Mouse (Mus musculus) embryonic facial prominence, embryonic 11.5 days (tissue): ENCODE data around the gene Dmrta1. TPM values are rescaled to one million over a fixed set of nuclear protein-coding genes. Genes with fewer than 3 reads are reported as not detected.

ENCODE experiments used
- ATAC-seq: fragments of 200-750 bp; cut with Nextera tagmentation; replicated peaks from 2 replicates; pipeline ENCODE4 v1.8.0; 2017; ENCODE audit warnings: low read depth; ENCODE audit not compliant: insufficient number of reproducible peaks, low FRiP score, low TSS enrichment
- DNase-seq: peaks from one replicate; pipeline ENCODE4 v3.0.0-alpha.2; 2015; ENCODE audit warnings: low spot score
- H3K27ac ChIP-seq: fragments of 300-500 bp; sonication (generic); replicated peaks from 2 replicates; pipeline ENCODE4 v1.5.1; 2014; ENCODE audit warnings: mild to moderate bottlenecking, low read depth, low read length, control low read depth
- H3K27me3 ChIP-seq: fragments of 300-500 bp; sonication (generic); 2 replicates; pipeline ENCODE4 v1.6.1; 2014; ENCODE audit warnings: mild to moderate bottlenecking, low read length, moderate library complexity, mixed read lengths; ENCODE audit not compliant: control insufficient read depth, insufficient read depth
- H3K36me3 ChIP-seq: fragments of 300-500 bp; sonication (generic); replicated peaks from 2 replicates; pipeline ENCODE4 v1.6.1; 2014; ENCODE audit warnings: low read depth, mild to moderate bottlenecking, low read length, moderate library complexity, mixed read lengths; ENCODE audit not compliant: control insufficient read depth, insufficient read depth
- H3K4me1 ChIP-seq: fragments of 300-500 bp; sonication (generic); 2 replicates; pipeline ENCODE4 v1.6.1; 2014; ENCODE audit warnings: low read length, mixed read lengths; ENCODE audit not compliant: control insufficient read depth, insufficient read depth
- H3K4me2 ChIP-seq: fragments of 300-500 bp; sonication (generic); 2 replicates; pipeline ENCODE4 v1.6.1; 2014; ENCODE audit warnings: low read depth, mild to moderate bottlenecking, control low read depth, low read length, moderate library complexity
- H3K4me3 ChIP-seq: fragments of 300-500 bp; sonication (generic); 2 replicates; pipeline ENCODE4 v1.5.1; 2014; ENCODE audit warnings: low read depth, low read length, control low read depth
- H3K9ac ChIP-seq: fragments of 300-500 bp; sonication (generic); replicated peaks from 2 replicates; pipeline ENCODE4 v1.6.1; 2014; ENCODE audit warnings: mild to moderate bottlenecking, control low read depth, low read length
- H3K9me3 ChIP-seq: fragments of 300-500 bp; sonication (generic); replicated peaks from 2 replicates; pipeline ENCODE4 v1.6.1; 2016; ENCODE audit warnings: mild to moderate bottlenecking, low read length, inconsistent platforms, mixed read lengths; ENCODE audit not compliant: control insufficient read depth
- WGBS: fragments of 180-500 bp; shearing (Covaris S2); extraction: QIAGEN DNeasy Blood & Tissue Kit; methylation state at CpG from one replicate; pipeline ENCODE4 v1.1.7; 2014; 5-methylcytosine and 5-hydroxymethylcytosine counted together
- polyA plus RNA-seq: library from polyadenylated mRNA; unstranded; fragments of >200 nt; fragmentation: Nextera tagmentation; extraction: Ambion mirVana; gene quantifications from 2 replicates; pipeline ENCODE4 v1.2.1, GENCODE M21; 2014

Dmrta1 gene
- polyA plus RNA-seq, 1 experiment from 2014 or later: 0.84 TPM

- ATAC-seq: no peak
- 88% methylated on average over 1 of the region's 1 CpGs for WGBS
Measured at GRCm38 (mm10) chr4:89651779-89652178, 27.5 kb upstream of the Dmrta1 start.

GRCm38 (mm10) chr4:89663406-89663805 is 15.8 kb upstream of the Dmrta1 start:
- ATAC-seq: no peak
- Histone ChIP-seq H3K27ac (no peak overlapping the region), H3K4me3 (no peak overlapping the region), H3K36me3 (no peaks in the 10 kb centered on the region), H3K4me1 (no peaks in the 10 kb centered on the region), H3K9ac (no peak overlapping the region), H3K9me3 (no peaks in the 10 kb centered on the region), H3K4me2 (no peak overlapping the region), H3K27me3 (no peaks in the 10 kb centered on the region)
- DNase-seq: no peak
- 70% methylated on average over 2 of the region's 2 CpGs for WGBS

More at GRCm38 (mm10) chr4:89651779-89652178, 27.5 kb upstream of the Dmrta1 start:
- Histone ChIP-seq H3K4me3 (no peak overlapping the region), H3K4me2 (no peak overlapping the region), H3K9me3 (no peaks in the 10 kb centered on the region), H3K4me1 (no peaks in the 10 kb centered on the region), H3K27me3 (no peaks in the 10 kb centered on the region), H3K36me3 (no peaks in the 10 kb centered on the region), H3K27ac (no peak overlapping the region), H3K9ac (no peak overlapping the region)
- no peak for DNase-seq

DNA sequence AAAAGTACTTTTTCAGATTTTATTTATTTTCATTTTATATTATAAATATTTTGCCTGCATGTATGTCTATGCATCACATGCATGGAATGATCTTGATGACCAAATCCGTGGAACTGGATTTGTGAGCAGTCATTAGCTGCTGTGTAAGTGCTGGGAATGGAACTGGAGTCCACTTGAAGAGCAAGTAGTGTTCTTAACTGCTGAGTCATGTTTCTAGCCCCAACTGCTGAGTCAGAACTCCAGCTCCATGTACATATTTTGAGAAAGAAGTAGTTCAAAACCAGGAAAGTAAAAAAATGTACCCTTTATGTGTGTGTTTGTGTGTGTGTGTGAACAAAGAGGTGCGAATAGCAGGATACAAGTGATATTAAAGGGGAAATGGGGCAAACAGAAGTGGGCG is 4.5 kb upstream of the Dmrta1 start:
- H3K36me3 ChIP-seq: no peaks in the 10 kb centered on the region
- DNase-seq (no peak), ATAC-seq (no peak)
- no peaks in the 10 kb centered on the region for H3K9me3 ChIP-seq
- no peak overlapping the region for H3K27ac ChIP-seq
- H3K4me1 ChIP-seq: no peaks in the 10 kb centered on the region
- no peaks in the 10 kb centered on the region for H3K27me3 ChIP-seq
- WGBS: 76% methylated on average over 3 of the region's 3 CpGs
- no peak overlapping the region for H3K4me2 ChIP-seq
- H3K4me3 ChIP-seq: no peak overlapping the region
- no peak overlapping the region for H3K9ac ChIP-seq

GRCm38 (mm10) chr4:89677903-89678302 is 1.3 kb upstream of the Dmrta1 start:
- no peak for DNase-seq
- Histone ChIP-seq H3K27me3 (no peaks in the 10 kb centered on the region), H3K4me2 (no peak overlapping the region), H3K36me3 (no peaks in the 10 kb centered on the region), H3K27ac (no peak overlapping the region), H3K4me1 (no peaks in the 10 kb centered on the region), H3K9ac (no peak overlapping the region), H3K4me3 (no peak overlapping the region), H3K9me3 (no peaks in the 10 kb centered on the region)
- 72% methylated on average over 7 of the region's 7 CpGs for WGBS
- no peak for ATAC-seq

- H3K27me3 ChIP-seq: no peaks in the 10 kb centered on the region
- H3K4me1 ChIP-seq: no peaks in the 10 kb centered on the region
- H3K9ac ChIP-seq: no peak overlapping the region
- WGBS: 71% methylated on average over 5 of the region's 5 CpGs
- H3K27ac ChIP-seq: no peak overlapping the region
- no peaks in the 10 kb centered on the region for H3K36me3 ChIP-seq
- H3K4me3 ChIP-seq: no peak overlapping the region
- DNase-seq (no peak), ATAC-seq (0 out of 2 replicates have a peak, but pooled peaks have one; percentile 52)
- H3K4me2 ChIP-seq: no peak overlapping the region
- no peaks in the 10 kb centered on the region for H3K9me3 ChIP-seq
Measured at GRCm38 (mm10) chr4:89678713-89679112, 523 bp upstream of the Dmrta1 start.

GRCm38 (mm10) chr4:89687961-89688803 is 8.9 kb downstream of the Dmrta1 start:
- no peaks in the 10 kb centered on the region for H3K9me3 ChIP-seq
- no peaks in the 10 kb centered on the region; the same call in none of the 2 replicates for H3K4me1 ChIP-seq
- H3K27ac ChIP-seq: no peak overlapping the region
- WGBS: 1% methylated on average over 70 of the region's 78 CpGs
- H3K9ac ChIP-seq: peak overlapping the region; percentile 51
- H3K36me3 ChIP-seq: no peaks in the 10 kb centered on the region
- peak; percentile 85 for ATAC-seq
- peak; percentile 41 for DNase-seq
- H3K4me2 ChIP-seq: peak overlapping the region; percentile 83
- H3K4me3 ChIP-seq: peak overlapping the region; percentile 52
- H3K27me3 ChIP-seq: peaks cover 18% of the 10 kb centered on the region

DNA sequence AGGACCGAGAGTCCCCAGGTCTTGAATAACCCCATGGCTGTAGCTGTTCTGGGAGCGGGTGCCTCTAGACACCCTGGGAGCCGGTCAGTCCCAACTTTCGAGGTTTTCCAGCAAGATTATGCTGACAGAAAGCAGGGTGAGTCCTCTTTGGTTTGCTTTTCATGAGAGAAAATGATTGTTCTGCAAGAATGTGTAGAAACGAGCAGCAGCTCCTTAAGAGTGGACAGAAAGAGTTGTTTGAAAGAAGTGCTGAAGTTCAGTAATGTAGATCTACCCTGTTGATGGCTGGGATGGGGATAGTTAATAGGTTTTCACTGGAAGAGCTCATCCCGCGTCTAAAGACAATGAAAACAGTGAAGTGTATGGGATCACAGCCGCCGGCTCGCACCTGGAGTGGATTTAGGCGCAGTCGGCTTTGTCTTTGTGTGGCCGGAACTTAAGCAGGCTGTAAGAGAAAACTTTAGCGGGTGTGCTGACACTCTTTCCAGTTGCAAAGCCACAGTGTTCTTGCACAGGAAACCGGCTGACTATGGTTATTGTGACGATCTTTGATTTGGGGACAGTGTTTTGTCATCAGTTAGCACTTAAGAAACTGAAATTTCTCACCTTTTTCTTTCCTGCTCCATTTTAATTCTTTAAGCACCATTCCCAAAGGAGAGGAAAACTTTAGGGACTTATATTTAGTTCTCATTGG is 9.7 kb downstream of the Dmrta1 start:
- H3K27me3 ChIP-seq: peaks cover 18% of the 10 kb centered on the region
- WGBS: under 1% methylated on average over 16 of the region's 16 CpGs

GRCm38 (mm10) chr4:89691936-89692335 is 12.7 kb downstream of the Dmrta1 start:
- no peak for DNase-seq
- Histone ChIP-seq H3K4me1 (no peaks in the 10 kb centered on the region; the same call in none of the 2 replicates), H3K9ac (no peak overlapping the region), H3K27ac (no peak overlapping the region), H3K4me3 (no peak overlapping the region), H3K36me3 (no peaks in the 10 kb centered on the region), H3K9me3 (no peaks in the 10 kb centered on the region), H3K27me3 (peaks cover 16% of the 10 kb centered on the region), H3K4me2 (no peak overlapping the region)
- no peak for ATAC-seq
- WGBS: 81% methylated on average over 6 of the region's 6 CpGs

More for the DNA sequence above, 9.7 kb downstream of the Dmrta1 start:
- H3K36me3 ChIP-seq: no peaks in the 10 kb centered on the region
- ATAC-seq (peak; percentile 27; the same call in 1 of the 2 replicates), DNase-seq (peak; percentile 54)
- H3K9ac ChIP-seq: peak overlapping the region; percentile 51
- H3K27ac ChIP-seq: no peak overlapping the region
- H3K4me2 ChIP-seq: peak overlapping the region; percentile 83
- H3K4me1 ChIP-seq: no peaks in the 10 kb centered on the region; the same call in none of the 2 replicates
- peak overlapping the region; percentile 52 for H3K4me3 ChIP-seq
- no peaks in the 10 kb centered on the region for H3K9me3 ChIP-seq
